Mouse (Mus musculus) midbrain, postnatal 0 days (tissue): ENCODE measurements at regions not wholly inside any gene's neighbourhood (a gene's known extent, or its start where the extent isn't known, plus 50 kb on each side); places are given as distances from the start of the nearest gene placed in this dataset.

ENCODE experiments used
- ATAC-seq: fragments of 200-750 bp; cut with Nextera tagmentation; 2 replicates; pipeline ENCODE4 v1.8.0; 2017; ENCODE audit warnings: moderate number of reproducible peaks, mild to moderate bottlenecking, moderate TSS enrichment, moderate library complexity; ENCODE audit not compliant: low FRiP score
- DNase-seq: peaks from one replicate; pipeline ENCODE4 v3.0.0-alpha.2; 2015; ENCODE audit warnings: low spot score
- H3K27ac ChIP-seq: fragments of 300-500 bp; sonication (generic); 2 replicates; pipeline ENCODE4 v1.5.1; 2014; ENCODE audit warnings: low read depth, mild to moderate bottlenecking, low read length, mixed read lengths
- H3K27me3 ChIP-seq: fragments of 300-500 bp; sonication (generic); 2 replicates; pipeline ENCODE4 v1.6.1; 2014; ENCODE audit warnings: low read length, control low read depth, mixed read lengths; ENCODE audit not compliant: insufficient read depth
- H3K36me3 ChIP-seq: fragments of 300-500 bp; sonication (generic); 2 replicates; pipeline ENCODE4 v1.6.1; 2014; ENCODE audit warnings: low read length, control low read depth, mixed read lengths; ENCODE audit not compliant: insufficient read depth
- H3K4me1 ChIP-seq: fragments of 300-500 bp; sonication (generic); 2 replicates; pipeline ENCODE4 v1.6.1; 2014; ENCODE audit warnings: mild to moderate bottlenecking, control low read depth, antibody characterized with exemption, low read length, mixed read lengths; ENCODE audit not compliant: insufficient read depth
- H3K4me2 ChIP-seq: fragments of 300-500 bp; sonication (generic); 2 replicates; pipeline ENCODE4 v1.6.1; 2014; ENCODE audit warnings: low read depth, mild to moderate bottlenecking, low read length, mixed read lengths; ENCODE audit not compliant: poor library complexity, severe bottlenecking
- H3K4me3 ChIP-seq: fragments of 300-500 bp; sonication (generic); 2 replicates; pipeline ENCODE4 v1.5.1; 2014; ENCODE audit warnings: low read depth, mild to moderate bottlenecking, low read length, moderate library complexity
- H3K9ac ChIP-seq: fragments of 300-500 bp; sonication (generic); replicated peaks from 2 replicates; pipeline ENCODE4 v1.6.1; 2014; ENCODE audit warnings: mild to moderate bottlenecking, low read length, moderate library complexity, mixed read lengths; ENCODE audit not compliant: poor library complexity, severe bottlenecking
- H3K9me3 ChIP-seq: fragments of 300-500 bp; sonication (generic); 2 replicates; pipeline ENCODE4 v1.6.1; 2016; ENCODE audit warnings: low read length, control low read depth
- CTCF ChIP-seq: IDR thresholded peaks from 2 replicates; pipeline ENCODE4 v1.5.1; 2016; ENCODE audit warnings: antibody characterized with exemption, mild to moderate bottlenecking
- WGBS: fragments of 180-500 bp; shearing (Covaris S2); extraction: QIAGEN DNeasy Blood & Tissue Kit; methylation state at CpG from one replicate; pipeline ENCODE4 v1.1.7; 2014; 5-methylcytosine and 5-hydroxymethylcytosine counted together

- DNase-seq (no peak), ATAC-seq (no peak)
- WGBS, result 95% methylated on average over 2 of the region's 2 CpGs
- no peak for TF ChIP-seq CTCF
- no peaks in the 10 kb centered on the region for H3K27me3 ChIP-seq
- H3K36me3 ChIP-seq, result no peaks in the 10 kb centered on the region
- H3K4me2 ChIP-seq, result no peak overlapping the region
- no peak overlapping the region for H3K27ac ChIP-seq
- no peaks in the 10 kb centered on the region for H3K4me1 ChIP-seq
- no peak overlapping the region for H3K9ac ChIP-seq
- H3K9me3 ChIP-seq, result no peaks in the 10 kb centered on the region
- H3K4me3 ChIP-seq, result no peak overlapping the region
Measured at GRCm38 (mm10) chr6:47354515-47354914, 98.7 kb upstream of the Cul1 start.

GRCm38 (mm10) chr6:47355500-47355899 is 97.7 kb upstream of the Cul1 start:
- no peak overlapping the region for H3K27ac ChIP-seq
- no peak overlapping the region for H3K9ac ChIP-seq
- no peaks in the 10 kb centered on the region for H3K4me1 ChIP-seq
- H3K4me3 ChIP-seq, result no peak overlapping the region
- no peak overlapping the region for H3K4me2 ChIP-seq
- no peaks in the 10 kb centered on the region for H3K9me3 ChIP-seq
- ATAC-seq, result no peak
- no peaks in the 10 kb centered on the region for H3K27me3 ChIP-seq
- 83% methylated on average over 7 of the region's 7 CpGs for WGBS
- TF ChIP-seq CTCF, result no peak
- no peaks in the 10 kb centered on the region for H3K36me3 ChIP-seq
- DNase-seq, result no peak

DNA sequence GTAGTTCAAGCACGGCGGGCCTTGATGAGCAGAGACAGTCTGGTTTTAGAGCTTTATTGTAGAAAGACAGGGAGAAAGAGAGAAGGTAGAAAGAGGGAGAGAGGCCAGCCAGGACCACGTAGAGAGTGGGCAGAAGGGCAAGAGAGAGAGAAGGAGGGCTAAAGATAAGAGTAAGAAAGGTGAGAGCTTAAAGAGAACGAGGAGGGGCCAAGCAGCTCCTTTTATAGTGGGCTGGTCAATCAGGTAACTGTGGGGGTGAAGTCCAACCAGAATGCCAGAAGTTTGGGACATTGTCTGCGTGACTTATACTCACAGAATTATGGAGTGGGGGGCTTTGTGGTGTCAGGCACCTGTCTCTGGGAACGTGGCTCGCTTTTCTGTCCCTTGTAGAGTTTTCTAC is 96.7 kb upstream of the Cul1 start:
- Histone ChIP-seq H3K9ac (no peak overlapping the region), H3K27me3 (no peaks in the 10 kb centered on the region), H3K36me3 (no peaks in the 10 kb centered on the region), H3K9me3 (no peaks in the 10 kb centered on the region), H3K4me1 (no peaks in the 10 kb centered on the region), H3K4me3 (no peak overlapping the region), H3K4me2 (no peak overlapping the region), H3K27ac (no peak overlapping the region)
- TF ChIP-seq CTCF, result no peak
- DNase-seq (no peak), ATAC-seq (no peak)
- 79% methylated on average over 7 of the region's 7 CpGs for WGBS

GRCm38 (mm10) chr6:47358686-47359085 is 94.5 kb upstream of the Cul1 start:
- Histone ChIP-seq H3K4me1 (no peaks in the 10 kb centered on the region), H3K9ac (no peak overlapping the region), H3K27ac (no peak overlapping the region), H3K9me3 (no peaks in the 10 kb centered on the region), H3K36me3 (no peaks in the 10 kb centered on the region), H3K4me3 (no peak overlapping the region), H3K27me3 (no peaks in the 10 kb centered on the region), H3K4me2 (no peak overlapping the region)
- 50% methylated on average over 2 of the region's 2 CpGs for WGBS
- DNase-seq, result peak; percentile 26
- no peak for ATAC-seq
- TF ChIP-seq CTCF, result peak; percentile 69

DNA sequence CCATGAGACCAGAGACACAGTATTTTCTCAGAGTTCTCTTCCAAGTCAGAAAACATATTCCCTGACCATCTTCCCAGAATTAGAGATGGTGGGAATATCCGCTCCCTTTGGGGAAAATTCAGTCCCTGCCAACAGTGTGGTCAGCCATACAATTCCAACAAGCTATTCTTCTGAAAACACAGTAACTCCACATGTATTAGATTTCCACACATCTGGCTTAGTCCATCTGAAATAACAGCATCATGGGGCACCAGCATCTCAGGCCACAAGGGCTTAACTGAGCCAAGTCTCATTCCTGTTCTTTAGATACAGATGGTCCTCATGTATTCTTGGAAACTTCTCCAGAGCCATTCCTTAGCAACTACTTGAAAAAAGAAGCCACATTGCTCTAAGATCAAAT is 89.2 kb upstream of the Cul1 start:
- Histone ChIP-seq H3K36me3 (no peaks in the 10 kb centered on the region), H3K4me1 (no peaks in the 10 kb centered on the region), H3K9ac (no peak overlapping the region), H3K9me3 (no peaks in the 10 kb centered on the region), H3K4me2 (no peak overlapping the region), H3K27ac (no peak overlapping the region), H3K27me3 (no peaks in the 10 kb centered on the region), H3K4me3 (no peak overlapping the region)
- ATAC-seq (no peak), DNase-seq (no peak)
- TF ChIP-seq CTCF, result no peak
- 90% methylated on average over 1 of the region's 1 CpGs for WGBS

GRCm38 (mm10) chr6:47364556-47364955 is 88.6 kb upstream of the Cul1 start:
- Histone ChIP-seq H3K9me3 (no peaks in the 10 kb centered on the region), H3K4me3 (no peak overlapping the region), H3K4me1 (no peaks in the 10 kb centered on the region), H3K4me2 (no peak overlapping the region), H3K9ac (no peak overlapping the region), H3K27ac (no peak overlapping the region), H3K36me3 (no peaks in the 10 kb centered on the region), H3K27me3 (no peaks in the 10 kb centered on the region)
- ATAC-seq (no peak), DNase-seq (no peak)
- WGBS, result 55% methylated on average over 2 of the region's 2 CpGs
- TF ChIP-seq CTCF, result no peak
